Mouse (Mus musculus) right cerebral cortex, postnatal 36 days (tissue): ENCODE measurements around the gene Cpb2.

Source experiments
- DNase-seq, 2 experiments: peaks; one replicate each; pipeline ENCODE4 v3.0.0; 2022; ENCODE audit warnings: low spot score in 2 of 2, mixed read lengths in 1 of 2

Gene Cpb2

DNA sequence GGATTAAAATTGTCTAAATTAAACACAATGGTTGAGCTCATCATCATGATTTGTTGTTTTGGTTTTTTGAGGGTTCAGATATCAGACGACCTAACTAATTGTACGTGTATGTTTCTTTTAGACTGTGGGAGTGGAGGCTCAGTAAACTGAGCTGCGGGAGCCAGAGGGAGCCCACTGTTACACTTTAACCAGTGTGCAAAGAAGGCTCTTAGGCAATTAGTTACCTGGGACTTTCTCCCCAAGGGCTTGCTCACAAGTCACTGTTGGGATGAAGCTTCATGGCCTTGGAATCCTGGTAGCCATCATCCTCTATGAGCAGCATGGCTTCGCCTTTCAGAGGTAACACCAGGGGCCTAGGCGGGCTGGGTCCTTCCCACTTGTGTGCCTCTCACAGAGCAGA is at the start of gene Cpb2:
Cpb2 (plus strand) TSS at position 201 of the 400 bp plus-strand sequence.
- no peak for DNase-seq

DNA sequence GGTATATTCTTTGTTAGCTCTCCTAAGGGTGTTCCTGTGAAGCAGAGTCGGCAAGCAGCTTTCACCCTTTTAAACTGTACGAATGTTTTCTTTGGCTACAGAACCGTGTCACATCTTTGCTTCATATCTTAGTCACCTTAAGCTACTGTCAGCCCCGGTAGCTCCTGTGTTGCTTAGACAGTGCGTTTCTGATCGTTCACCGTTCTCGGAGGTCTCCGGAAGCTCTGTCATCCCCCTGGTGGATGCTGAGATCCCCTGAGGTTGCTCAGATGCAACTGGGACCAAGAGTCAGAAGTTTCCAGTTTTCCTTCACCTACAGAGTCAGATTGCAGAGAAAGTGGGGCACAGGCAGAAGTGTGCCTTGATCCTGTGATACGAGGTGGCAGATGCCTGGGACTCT is 49.7 kb upstream of the Cpb2 start:
- DNase-seq = no peak

DNA sequence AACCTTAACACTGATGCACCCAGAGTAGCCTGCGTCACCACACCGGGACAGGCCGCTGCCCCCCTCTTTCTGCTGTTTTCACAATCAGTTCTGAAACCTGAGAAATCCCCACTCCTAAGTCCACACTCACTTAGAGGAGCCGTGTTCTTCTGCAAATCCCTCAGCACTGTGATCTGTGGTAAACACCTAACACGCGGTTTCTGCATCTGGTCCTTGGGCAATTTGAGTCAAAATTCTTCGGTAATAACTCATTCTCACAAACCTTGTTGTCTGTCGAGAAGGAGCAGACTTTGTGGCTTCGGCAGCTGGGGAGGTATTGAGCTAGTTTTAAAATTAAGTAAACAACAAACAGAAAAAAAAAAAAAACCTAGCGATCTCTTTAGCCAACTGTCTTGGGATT is 49.2 kb upstream of the Cpb2 start:
- DNase-seq = no peak

DNA sequence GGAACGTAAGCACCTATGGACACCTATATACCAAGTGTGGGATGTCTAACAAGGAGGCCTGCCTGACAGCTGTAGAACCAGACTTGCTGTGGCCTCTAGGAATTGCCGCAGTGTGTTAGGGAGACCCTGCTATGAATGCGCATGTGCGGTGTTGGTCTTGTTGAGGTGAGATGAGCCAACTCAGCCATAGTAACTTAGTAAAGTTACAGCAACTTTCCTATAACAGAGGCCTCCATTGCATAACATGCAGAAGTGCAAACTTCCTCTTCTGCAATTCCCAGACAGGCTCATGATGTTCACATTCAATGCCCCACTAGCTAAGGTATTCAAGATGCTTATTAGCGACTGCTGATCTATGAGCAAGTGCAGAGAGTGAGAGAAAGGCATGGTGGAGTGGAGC is 46.6 kb upstream of the Cpb2 start:
- DNase-seq = no peak

DNA sequence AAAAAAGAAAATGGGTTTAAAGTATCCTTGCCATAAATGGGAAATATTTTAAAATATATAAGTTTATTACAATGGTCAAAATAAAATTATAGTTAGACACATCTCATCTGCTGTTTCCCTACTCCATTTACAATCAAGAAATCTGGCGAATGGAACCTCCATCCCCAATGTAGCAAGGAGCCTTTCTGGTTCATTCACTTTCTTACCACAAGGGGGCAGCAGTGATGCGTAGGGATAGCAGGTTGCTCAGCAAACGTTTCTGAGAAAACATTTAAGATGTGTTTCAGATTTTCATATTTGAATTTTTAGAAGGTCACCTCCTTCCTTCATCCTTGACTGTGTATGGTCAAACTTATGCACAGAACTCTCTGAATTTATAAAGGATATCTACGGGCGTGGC is 45.1 kb upstream of the Cpb2 start:
- peak; percentile 16 to 23 for DNase-seq

DNA sequence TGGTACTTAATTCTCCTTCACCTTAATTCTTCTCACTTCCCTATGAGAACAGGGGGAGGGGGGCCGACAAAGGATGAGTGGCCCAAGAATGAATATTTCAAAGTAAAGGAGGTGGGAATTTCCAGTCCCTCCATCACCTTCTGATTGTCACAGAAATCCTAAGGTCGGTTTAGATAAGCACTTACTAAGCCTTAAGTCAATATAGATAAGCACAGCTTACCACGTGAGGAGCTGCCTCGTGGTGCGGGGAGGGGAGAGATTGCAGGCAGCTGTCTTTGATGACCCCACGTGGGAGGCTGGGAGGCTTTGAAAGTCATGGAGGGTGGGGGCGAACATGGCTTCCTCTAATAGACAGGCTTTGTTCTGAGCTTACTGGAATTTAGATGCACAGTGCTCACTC is 44.4 kb upstream of the Cpb2 start:
- no peak for DNase-seq

DNA sequence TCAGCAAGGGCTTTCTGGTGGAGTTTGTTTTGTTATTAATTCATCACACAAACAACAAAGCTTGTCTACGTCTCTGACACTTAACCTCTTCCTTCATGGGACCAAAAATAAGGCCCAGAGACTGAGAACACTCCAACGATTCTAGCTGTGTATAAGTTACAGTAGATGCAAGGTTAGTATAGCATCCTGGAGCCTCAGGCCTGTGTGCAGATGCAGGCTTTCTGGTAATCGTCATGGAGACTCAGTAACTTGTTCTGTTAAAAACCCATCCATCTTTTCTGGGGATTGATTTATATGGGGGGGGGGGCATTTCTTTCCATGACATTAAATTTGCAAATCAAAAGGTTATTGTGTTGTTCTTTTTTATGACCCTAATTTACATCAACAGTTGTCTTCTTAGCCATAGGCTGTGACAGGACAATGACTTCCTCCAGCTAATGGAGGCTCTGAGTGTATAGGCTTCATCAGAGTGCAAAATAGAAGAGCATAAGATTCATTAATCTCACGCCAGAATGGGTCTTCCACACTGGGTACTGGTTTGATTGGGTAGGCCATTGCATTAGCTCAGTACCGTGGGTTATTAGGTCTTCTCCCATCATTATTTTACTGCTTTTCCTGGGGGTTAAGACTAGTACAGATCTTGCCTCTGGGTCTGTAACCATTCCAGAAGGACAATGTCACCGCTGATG is 36.6 kb upstream of the Cpb2 start:
- no peak for DNase-seq

DNA sequence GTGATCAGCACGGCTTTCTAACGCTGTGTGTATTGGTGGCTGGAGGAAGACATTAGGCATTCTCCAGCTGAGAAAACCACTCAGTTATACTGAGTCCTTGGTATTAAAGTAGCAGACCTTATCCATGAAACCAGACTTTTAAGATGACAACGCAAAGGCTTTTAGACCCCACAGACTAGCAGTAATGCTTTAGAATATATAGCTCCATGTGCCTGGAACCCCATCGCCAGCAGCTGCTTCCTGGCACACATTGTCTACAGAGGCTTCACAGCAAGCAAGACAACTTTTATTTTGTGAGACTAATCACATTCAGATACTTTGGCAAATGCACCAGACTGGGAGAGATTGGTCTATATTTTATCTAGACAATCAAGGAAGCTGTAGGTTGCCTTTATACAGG is 35.8 kb upstream of the Cpb2 start:
- no peak for DNase-seq

DNA sequence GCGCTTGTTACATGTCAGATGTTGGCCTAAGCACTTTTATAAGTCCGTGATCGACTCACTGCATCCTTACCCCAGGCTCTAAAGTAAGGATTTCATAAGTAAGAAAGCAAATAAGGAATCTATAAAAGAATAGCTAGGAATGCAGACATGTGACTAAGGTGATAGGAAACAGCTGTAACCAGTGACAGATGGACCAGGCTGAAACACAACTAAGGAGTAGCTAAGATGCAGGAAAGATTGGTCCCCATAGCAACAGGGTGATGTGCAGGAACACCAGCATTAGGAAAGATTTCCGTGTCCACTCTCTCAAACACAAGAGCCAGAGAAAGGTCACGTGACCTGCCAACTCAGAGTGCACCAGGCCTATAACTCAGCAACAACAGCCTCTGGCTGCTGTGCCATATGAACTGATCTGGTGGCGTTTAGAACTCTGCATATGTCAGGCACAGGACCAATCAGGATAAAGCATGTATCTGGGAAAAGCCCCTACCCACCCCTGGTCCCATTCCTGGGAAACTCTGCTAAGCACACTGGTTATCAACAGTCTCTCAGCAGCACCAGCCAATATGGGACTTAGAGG is 33.4 kb upstream of the Cpb2 start:
- DNase-seq = no peak

DNA sequence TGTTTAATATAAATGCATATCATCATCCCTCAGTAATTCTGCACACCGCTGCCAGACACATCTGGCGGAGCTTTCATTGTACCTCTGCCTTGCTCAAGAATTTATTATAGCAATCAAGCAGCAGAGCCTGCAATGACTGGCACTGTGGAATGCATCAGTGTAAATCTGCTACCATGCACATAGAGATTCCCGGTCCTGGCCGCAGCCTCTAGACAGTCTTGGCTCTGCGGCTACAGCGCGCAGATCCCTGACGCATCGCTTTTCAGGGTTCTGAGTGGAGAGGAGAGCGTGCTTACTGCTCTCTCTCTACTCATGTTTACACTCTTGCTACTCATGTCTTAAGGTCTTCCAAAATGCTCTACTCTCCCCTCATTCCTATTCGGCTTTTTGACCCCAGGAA is 28.3 kb upstream of the Cpb2 start:
- DNase-seq = no peak

DNA sequence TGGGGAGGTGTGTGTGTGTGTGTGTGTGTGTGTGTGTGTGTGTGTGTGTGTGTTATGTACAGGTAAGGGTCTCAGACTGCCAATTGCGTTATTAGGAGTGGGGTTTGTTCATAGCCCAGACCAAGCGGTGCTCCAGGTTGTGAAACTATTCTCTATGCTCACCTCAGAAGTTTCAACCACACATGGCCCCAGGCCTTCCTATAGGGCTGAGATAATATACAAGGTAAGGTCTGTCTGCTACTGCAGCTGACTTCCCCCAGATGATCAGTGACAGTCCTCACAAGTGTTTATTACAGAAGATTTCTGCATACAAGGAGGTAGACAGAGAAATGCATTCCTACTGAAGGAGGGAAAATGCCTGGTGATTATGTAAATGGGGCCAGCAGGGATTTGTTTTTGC is 23.2 kb upstream of the Cpb2 start:
- DNase-seq = no peak

DNA sequence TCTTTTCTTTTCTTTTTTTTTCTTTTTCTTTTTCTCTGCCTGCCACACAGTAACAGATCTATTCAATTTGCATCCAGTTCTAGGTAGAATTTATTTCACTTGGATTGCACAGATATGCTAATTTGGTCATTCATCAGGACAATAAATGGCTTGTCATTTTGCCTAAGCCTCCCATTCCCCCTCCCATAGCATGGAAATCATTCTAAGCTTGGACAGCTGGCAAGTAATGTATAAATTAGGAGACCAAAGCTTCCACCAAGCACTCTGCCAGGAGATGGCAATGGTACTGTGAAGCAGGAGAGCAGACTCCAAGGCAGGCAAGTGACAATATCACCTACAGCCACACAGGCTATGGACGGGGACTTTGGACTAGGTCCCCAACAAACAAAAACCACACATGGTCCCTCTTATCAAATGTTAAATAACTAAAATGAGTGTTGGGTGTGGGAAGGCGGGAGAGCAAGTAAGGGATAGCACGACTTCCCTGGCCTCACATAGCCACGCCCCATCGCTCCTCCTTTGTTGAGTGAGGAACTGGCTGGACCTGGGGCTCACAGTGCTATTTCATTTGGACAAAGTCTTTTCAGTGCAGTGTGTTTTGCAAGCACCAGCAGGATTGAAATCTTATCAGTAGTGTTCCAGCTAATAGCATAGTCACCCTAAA is 22.7 kb upstream of the Cpb2 start:
- no peak for DNase-seq

DNA sequence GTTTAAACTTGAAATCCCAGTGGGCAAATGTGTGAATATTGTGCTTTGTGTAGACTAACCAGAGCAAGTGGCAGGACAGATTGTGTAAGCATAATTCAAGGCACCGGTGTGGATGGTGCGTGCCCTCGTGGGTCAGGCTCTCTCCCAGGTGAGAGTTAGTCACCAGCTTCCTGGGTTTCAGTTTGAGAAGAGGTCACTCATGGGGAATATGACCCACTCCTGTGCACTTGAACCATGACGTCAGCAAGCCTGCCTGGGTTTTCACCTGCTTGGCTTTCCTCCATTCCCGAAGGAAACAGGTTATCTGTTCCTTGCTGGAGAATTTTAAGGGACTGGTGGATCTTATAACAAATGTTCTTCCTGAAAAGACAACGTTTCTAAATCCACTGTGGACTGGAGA is 19.7 kb upstream of the Cpb2 start:
- no peak for DNase-seq

DNA sequence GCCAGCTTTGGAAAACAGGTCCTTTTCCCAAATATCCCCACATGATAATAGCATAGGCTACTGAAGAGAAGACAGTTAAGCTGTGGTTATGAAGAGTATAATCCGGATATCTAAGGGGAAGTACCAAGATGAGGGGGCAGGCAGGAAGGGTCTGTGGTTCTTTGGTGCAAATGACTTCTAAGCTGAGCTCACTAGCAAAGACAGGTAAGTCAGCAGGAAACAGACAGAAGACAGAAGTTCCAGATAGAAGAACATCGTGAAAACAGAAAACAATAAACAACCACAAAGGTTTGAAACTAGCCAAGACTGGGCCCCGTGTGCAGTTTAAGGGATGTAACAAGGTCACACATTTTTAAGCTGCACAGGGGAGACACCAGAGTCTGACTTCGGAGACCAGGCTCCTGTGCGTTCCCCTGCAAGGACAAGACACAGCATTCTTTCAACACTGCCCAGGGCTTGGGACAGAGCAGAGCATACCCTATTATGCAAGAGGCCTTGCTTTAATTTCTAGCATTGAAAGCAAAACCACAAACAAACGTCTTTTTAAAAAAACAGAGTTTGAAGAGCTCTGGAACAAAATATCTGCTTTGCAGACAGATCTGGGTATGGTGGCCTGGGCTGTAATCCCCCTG is 14.5 kb upstream of the Cpb2 start:
- DNase-seq = no peak

DNA sequence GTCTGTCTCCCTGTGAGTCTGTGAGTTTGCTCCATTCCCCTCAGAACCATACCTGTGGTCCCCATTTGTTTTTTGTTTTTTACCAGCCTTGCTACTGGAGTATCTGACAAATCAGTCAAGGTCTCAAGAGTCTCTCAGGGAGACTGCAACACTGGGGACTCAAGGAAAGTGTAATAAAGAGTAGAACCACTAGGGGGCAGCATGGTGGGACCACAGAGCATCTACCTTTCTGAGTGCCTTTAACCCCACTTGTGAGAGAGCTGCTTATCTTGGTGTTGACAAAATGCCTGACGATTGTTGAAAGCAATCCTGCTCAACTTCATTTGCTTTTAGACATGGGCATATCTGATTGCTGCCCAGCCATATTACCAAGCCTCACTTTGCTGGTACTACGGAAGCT is 12.3 kb upstream of the Cpb2 start:
- DNase-seq = no peak

DNA sequence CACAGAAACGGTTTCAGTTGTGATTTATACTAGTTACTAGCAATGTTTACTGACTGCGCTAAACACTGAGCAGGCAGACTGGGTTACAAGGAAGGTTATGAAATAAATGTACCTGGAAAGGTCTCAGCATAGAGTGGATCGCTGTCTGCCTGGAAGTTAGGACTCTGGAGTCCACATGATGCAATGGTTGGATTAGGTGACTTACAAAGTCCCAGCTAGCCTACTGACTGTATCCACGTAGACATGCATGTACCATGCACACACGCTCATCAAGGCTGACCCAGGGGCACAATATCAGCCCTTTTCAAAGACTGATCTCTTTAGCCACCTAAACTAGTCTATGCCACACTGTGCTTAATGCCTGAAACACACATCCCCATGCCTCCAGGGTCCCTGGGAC is 9.0 kb upstream of the Cpb2 start:
- DNase-seq = no peak

DNA sequence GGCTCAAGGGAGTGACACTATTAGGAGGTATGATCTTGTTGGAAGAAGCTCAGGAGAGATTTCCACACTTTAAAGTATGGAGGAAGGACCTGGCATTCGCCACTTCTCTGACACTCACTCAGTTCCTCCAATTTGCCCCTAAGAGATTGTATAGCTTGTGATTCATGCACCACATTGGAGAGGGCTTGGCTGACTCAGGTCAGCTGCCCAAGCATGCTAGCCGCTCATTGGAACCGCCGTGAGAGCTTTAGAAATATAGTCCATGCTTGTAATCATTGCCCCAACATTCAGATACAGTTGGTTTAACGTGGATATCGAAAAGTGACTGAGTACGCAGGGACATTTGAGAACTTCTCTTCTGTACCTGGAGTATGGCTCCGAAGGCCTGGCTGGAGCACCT is 6.5 kb upstream of the Cpb2 start:
- DNase-seq = no peak

DNA sequence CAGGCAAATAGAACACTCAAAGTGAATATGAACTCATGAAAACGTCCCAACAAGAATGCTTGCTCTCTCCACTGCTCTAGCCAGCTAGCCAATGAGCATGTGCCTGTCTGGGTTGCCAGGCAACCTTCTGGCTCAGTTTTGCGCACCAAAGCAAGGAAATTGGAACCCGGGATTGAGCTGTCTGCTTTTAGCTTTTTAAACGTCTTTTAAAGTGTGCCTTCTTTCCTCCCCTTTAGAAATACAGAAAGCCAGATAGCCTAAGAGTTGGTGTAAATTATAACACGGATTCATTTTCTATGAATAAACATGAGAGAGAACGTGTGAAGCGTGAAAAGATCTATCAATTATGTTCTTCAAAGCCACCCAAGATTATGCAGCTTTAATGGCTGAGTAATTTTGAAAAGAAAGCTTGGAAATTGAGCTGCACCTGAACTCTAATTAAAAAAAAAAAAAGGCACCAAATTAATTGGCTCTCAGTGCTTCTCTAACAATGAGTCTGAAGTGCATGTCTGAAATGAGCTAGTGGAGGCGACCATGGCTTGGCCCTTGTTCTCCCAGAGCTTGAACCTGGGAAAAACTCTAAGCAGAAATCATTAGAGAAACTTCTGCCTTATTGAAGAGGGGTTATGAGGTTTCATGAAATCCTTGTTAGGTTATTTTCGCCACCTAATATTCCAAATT is 6.0 kb upstream of the Cpb2 start:
- peak; percentile 20 to 38 for DNase-seq

DNA sequence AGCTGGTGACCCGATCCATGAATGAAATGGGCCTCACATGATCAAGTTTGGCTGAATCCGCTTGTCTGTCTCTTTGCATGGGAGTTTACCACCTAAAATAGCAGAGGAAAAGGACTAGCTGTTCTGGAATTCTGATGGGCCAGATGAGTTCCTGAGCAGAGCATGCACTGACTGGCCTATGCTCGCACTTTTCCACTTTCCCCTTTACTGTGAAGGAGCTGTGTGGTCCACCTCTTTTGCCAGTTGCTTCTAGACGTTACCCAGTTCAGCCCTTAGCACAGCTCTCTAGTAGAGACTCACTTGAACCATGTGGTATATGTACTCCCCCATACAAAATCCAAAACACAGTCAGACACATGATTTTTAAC is 5.5 kb upstream of the Cpb2 start:
- DNase-seq = no peak

DNA sequence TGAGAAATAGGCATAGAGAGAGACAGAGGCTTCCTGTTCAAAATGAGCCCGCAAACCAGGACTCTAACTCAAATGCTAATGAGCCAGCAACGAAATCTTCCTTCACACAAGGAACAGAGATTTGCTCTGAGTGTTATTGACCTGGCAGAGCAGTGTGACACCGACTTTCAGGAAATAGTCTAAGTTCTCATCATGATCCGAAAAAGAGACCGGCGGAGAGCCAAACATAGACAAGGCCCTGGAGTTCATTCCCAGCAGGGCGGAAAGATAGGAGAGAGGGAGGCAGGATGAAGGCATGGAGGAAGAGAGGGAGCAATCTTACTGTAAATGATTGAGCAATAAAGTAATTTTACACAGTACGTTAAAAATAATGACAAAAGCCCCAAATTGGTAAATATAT is 5.0 kb upstream of the Cpb2 start:
- DNase-seq = no peak

DNA sequence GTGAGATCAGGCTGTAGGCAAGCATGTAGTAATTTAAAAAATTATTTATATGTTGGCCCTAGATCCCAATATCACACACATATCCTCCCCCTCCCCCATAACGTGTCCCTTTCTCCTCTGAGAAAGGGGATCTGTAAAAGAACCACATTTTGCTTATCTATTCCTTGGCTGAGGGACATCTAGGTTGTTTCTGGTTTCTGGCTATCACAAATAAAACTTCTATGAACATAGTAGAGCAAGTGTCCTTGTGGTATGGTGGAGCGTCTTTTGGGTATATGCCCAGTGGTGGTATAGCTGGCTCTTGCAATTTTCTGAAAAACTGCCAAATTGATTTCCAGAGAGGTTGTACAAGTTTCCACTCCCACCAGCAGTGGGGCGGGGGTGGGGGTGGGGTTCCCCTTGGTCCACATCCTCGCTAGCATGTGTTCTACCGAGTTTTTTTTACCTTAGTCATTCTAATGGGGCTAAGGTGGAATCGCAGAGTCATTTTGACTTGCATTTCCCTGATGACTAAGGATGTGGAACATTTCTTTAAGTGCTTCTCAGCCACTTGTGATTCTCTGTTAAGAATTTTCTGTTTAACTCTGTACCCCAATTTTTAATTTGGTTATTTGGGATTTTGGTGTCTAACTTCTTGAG is 3.9 kb upstream of the Cpb2 start:
- no peak for DNase-seq
